Mouse (Mus musculus) kidney, adult 2 months (tissue): Measurements from ENCODE around the gene Ano1.

ENCODE experiments used
- CTCF ChIP-seq: fragments of 200-500 bp; conservative IDR thresholded peaks from 2 replicates; pipeline ENCODE4 v1.5.1; 2011; ENCODE audit warnings: low read depth, mild to moderate bottlenecking, control low read depth, low read length, moderate library complexity, mixed read lengths; ENCODE audit not compliant: insufficient read depth, insufficient read length
- POLR2A ChIP-seq: fragments of 200-500 bp; IDR thresholded peaks from one replicate; pipeline ENCODE4 v1.6.1; 2011; ENCODE audit warnings: low read depth, low read length, control low read depth

DNA sequence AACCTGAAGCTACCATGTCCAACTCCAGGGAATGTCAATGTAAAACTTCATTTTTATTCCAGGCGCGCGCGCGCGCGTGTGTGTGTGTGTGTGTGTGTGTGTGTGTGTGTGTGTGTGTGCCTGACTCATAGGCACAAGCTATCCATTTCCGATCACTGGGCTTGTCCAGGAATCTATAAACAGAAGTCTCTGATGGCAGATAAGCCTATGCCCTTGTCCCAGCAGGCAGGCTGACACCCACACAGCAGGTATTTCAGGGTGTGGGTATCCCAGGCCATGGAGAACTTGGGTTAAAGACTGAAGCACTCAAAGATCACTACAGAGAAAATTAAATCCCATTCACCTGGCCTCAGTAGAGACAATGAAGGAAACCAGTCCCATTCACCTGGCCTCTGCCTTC, 76.1 kb downstream of the Ano1 start:
- TF ChIP-seq CTCF (no peak), POLR2A (no peak)
